Mouse (Mus musculus): Measurements from ENCODE around the gene Tmbim1. TPM values are rescaled to one million over a fixed set of nuclear protein-coding genes. Genes with fewer than 3 reads are reported as not detected.

Tmbim1 gene
- polyA plus RNA-seq, 1 experiment = 140 TPM

- Histone ChIP-seq H3K4me1 (peaks cover 99% of the 10 kb centered on the region), H3K27me3 (replicated peaks) (no peaks in the 10 kb centered on the region), H3K36me3 (replicated peaks; ENCODE audit: low read length) (peaks cover 72% of the 10 kb centered on the region), H3K9me3 (no peaks in the 10 kb centered on the region), H3K4me3 (replicated peaks) (peak overlapping the region; percentile 50)
- TF ChIP-seq GATA1 (IDR thresholded peaks at IDR 0.05; ENCODE audit: borderline replicate concordance, low read length) (no peak), FLI1 (IDR thresholded peaks at IDR 0.05; ENCODE audit: low read length) (no peak)
Measured at GRCm38 (mm10) chr1:74298157-74298750, 7.2 kb downstream of the Tmbim1 start.

DNA sequence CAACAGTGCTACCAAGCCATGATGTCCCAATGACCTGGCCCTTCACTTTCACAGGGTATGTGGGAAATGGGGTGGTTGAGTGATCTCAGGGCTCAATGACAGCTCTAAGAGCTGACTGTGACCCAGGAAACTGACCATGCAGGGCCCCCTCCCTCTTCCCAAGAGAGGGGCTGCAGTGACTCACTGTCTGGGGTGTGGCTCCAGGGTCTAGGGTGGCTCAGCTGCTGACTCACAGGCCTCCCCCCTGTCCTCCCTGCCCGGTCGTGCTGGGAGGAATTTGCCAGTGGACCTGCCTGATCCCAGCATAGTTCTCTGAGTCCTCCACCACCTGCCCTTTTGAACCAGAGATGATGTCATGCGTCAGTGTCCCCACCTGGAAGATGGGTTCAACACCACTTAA, 8.2 kb downstream of the Tmbim1 start:
- H3K4me1 ChIP-seq = peaks cover 100% of the 10 kb centered on the region
- no peaks in the 10 kb centered on the region for H3K27me3 ChIP-seq (replicated peaks)
- TF ChIP-seq GATA1 (IDR thresholded peaks at IDR 0.05; ENCODE audit: borderline replicate concordance, low read length) (no peak), FLI1 (IDR thresholded peaks at IDR 0.05; ENCODE audit: low read length) (no peak)
- peak overlapping the region; percentile 91 for H3K4me3 ChIP-seq (replicated peaks)
- peaks cover 78% of the 10 kb centered on the region for H3K36me3 ChIP-seq (replicated peaks; ENCODE audit: low read length)
- H3K9me3 ChIP-seq = no peaks in the 10 kb centered on the region

- Histone ChIP-seq H3K4me3 (replicated peaks) (peak overlapping the region; percentile 91), H3K36me3 (replicated peaks; ENCODE audit: low read length) (peaks cover 78% of the 10 kb centered on the region), H3K9me3 (no peaks in the 10 kb centered on the region), H3K4me1 (peaks cover 100% of the 10 kb centered on the region), H3K27me3 (replicated peaks) (no peaks in the 10 kb centered on the region)
- TF ChIP-seq GATA1 (IDR thresholded peaks at IDR 0.05; ENCODE audit: borderline replicate concordance, low read length) = no peak
- no peak for TF ChIP-seq FLI1 (IDR thresholded peaks at IDR 0.05; ENCODE audit: low read length)
Measured at GRCm38 (mm10) chr1:74296477-74296876, 8.9 kb downstream of the Tmbim1 start.

DNA sequence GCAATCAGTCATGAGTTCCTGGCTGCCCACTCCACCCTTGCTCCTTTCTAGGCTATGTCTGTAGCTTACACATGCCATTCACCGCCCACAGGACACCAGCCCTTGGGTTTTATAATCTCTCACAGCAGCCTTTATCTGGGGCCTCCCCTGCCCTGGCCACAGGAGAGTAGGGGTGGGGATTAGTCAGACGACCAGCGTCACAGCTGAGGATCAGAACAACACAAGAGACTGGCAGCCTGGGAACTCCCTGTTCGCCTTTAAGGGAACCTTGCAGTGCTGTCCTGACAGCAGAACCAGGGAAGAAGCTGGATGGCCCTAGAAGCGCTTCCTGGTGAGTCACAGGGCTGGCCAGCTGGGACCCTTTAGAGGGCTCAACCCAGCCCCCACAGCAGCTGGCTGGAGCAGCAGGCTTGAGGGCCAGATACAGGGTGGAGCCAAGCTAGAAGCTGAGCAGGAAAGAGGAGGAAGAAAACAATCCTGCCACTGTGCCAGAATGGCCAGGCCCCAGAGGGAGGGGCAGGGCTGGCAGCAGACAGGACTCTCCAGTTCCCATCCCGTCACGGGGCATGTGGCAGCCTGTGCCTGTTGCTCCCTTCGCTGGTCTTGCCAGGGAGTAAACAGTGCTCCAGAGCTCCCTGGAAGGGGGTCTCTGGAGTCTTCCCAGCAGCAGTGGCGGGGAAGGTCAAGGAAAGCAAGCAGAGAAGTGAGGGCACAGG, 9.8 kb downstream of the Tmbim1 start:
- peak overlapping the region; percentile 91 for H3K4me3 ChIP-seq (replicated peaks)
- H3K36me3 ChIP-seq (replicated peaks; ENCODE audit: low read length) = peaks cover 78% of the 10 kb centered on the region

GRCm38 (mm10) chr1:74294733-74295455, 10.5 kb downstream of the Tmbim1 start:
- H3K27me3 ChIP-seq (replicated peaks) = no peaks in the 10 kb centered on the region
- peaks cover 83% of the 10 kb centered on the region for H3K36me3 ChIP-seq (replicated peaks; ENCODE audit: low read length)
- H3K9me3 ChIP-seq = no peaks in the 10 kb centered on the region
- TF ChIP-seq GATA1 (IDR thresholded peaks at IDR 0.05; ENCODE audit: borderline replicate concordance, low read length) (no peak), FLI1 (IDR thresholded peaks at IDR 0.05; ENCODE audit: low read length) (no peak)
- H3K4me1 ChIP-seq = peaks cover 100% of the 10 kb centered on the region
- H3K4me3 ChIP-seq (replicated peaks) = peak overlapping the region; percentile 91

More for the DNA sequence above, 9.8 kb downstream of the Tmbim1 start:
- TF ChIP-seq FLI1 (IDR thresholded peaks at IDR 0.05; ENCODE audit: low read length) (no peak), GATA1 (IDR thresholded peaks at IDR 0.05; ENCODE audit: borderline replicate concordance, low read length) (peak; percentile 65; the same call in 2 of the 3 replicates)
- Histone ChIP-seq H3K27me3 (replicated peaks) (no peaks in the 10 kb centered on the region), H3K9me3 (no peaks in the 10 kb centered on the region), H3K4me1 (peaks cover 100% of the 10 kb centered on the region)

- Histone ChIP-seq H3K27me3 (replicated peaks) (no peaks in the 10 kb centered on the region), H3K9me3 (no peaks in the 10 kb centered on the region), H3K36me3 (replicated peaks; ENCODE audit: low read length) (peaks cover 85% of the 10 kb centered on the region), H3K4me3 (replicated peaks) (peak overlapping the region; percentile 72), H3K4me1 (peaks cover 100% of the 10 kb centered on the region)
- TF ChIP-seq FLI1 (IDR thresholded peaks at IDR 0.05; ENCODE audit: low read length) = no peak
- no peak for TF ChIP-seq GATA1 (IDR thresholded peaks at IDR 0.05; ENCODE audit: borderline replicate concordance, low read length)
Measured at GRCm38 (mm10) chr1:74294090-74294643, 11.3 kb downstream of the Tmbim1 start.

DNA sequence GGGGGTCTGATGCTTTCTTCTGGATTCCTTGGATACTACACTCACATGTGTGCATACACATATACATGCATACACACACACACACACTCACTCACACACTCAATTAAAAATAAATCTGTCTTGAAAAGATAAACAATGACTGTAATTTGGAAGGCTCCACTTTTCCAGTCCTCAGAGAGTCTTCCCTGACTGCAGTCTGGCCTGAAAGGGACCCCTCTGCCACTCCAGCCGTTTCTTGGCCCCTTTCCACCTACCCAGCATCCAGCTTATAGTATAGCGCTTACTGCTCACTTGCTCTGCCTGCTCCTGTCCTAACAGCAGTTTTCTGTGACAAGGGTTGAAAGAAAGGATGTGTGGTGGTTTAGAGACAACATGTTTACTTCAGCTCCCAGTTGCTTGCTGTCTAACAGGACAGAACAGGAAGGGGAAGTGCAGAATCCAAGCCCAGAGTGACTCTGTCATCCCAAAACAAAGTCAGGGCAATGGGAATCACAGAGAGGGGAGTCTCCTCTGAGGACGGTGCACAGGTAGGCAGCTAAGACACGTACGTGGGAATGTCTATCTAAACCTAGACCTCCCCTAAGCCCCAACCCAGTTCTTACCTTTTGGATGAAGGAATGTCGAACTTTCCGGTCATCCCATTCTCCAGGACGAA, 12.0 kb downstream of the Tmbim1 start:
- TF ChIP-seq FLI1 (IDR thresholded peaks at IDR 0.05; ENCODE audit: low read length) (no peak), GATA1 (IDR thresholded peaks at IDR 0.05; ENCODE audit: borderline replicate concordance, low read length) (no peak)
- peak overlapping the region; percentile 72 for H3K4me3 ChIP-seq (replicated peaks)
- H3K9me3 ChIP-seq = no peaks in the 10 kb centered on the region
- no peaks in the 10 kb centered on the region for H3K27me3 ChIP-seq (replicated peaks)
- peaks cover 85% of the 10 kb centered on the region for H3K36me3 ChIP-seq (replicated peaks; ENCODE audit: low read length)
- H3K4me1 ChIP-seq = peaks cover 100% of the 10 kb centered on the region

DNA sequence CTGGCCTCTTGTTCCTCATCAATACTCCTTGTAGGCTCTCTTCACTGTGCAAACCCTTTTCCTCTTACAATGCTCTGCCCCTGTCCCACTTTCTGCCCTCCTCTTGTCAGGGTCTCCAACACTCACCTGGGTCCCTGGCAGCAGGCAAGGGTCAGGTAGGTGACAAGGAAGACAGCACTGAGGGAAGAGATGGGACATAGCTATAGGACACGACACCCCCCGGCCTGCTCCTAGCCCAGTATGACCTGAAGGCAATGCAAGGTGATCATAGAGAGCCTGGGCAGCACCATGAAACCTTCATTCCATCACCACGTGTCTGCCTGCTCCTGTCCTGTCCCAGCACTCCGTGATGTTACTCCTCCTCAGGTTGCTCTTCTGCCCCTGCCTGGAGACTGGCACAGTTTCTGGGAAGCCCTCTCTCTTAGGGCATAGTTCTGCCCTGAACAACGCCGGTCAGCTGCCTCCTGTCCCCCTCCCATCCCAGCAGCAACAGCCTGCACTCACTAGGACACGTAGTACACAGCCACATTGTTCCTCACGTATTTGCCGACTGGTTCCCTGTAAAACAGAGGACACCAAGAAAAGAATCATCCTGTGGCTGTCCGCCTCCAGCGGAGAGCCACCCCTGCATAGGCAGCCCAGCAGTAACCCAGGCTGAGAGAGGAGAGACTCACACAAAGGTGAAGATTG, 12.9 kb downstream of the Tmbim1 start:
- TF ChIP-seq GATA1 (IDR thresholded peaks at IDR 0.05; ENCODE audit: borderline replicate concordance, low read length) (no peak), FLI1 (IDR thresholded peaks at IDR 0.05; ENCODE audit: low read length) (no peak)
- Histone ChIP-seq H3K9me3 (no peaks in the 10 kb centered on the region), H3K4me3 (replicated peaks) (no peak overlapping the region), H3K4me1 (peaks cover 98% of the 10 kb centered on the region), H3K27me3 (replicated peaks) (no peaks in the 10 kb centered on the region), H3K36me3 (replicated peaks; ENCODE audit: low read length) (peaks cover 85% of the 10 kb centered on the region)

DNA sequence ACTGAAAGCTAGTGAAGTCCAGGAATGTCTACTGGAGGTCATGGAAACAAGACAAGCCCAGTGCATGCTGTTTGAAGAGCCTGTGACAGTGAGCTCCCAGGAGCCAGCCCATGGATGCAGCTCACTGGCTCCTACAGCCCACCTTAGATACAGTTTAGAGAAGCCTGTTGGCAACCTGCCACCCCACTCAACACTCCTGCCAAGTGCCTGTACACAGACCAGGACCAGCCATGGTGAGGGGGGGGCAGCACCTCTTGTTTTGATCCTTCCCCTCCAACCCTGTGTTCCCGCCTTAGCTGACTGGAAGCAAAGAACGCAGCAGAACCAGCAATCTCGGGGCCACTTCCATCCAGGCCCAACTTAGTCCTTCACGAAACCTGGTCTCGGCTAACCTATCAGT, 15.3 kb downstream of the Tmbim1 start:
- peaks cover 96% of the 10 kb centered on the region for H3K4me1 ChIP-seq
- peaks cover 84% of the 10 kb centered on the region for H3K36me3 ChIP-seq (replicated peaks; ENCODE audit: low read length)
- TF ChIP-seq GATA1 (IDR thresholded peaks at IDR 0.05; ENCODE audit: borderline replicate concordance, low read length) = no peak

More for the DNA sequence above, 15.3 kb downstream of the Tmbim1 start:
- no peak overlapping the region for H3K4me3 ChIP-seq (replicated peaks)
- H3K27me3 ChIP-seq (replicated peaks) = no peaks in the 10 kb centered on the region
- no peaks in the 10 kb centered on the region for H3K9me3 ChIP-seq

Measured in megakaryocyte, embryonic 14.5 days (primary cell).